Mouse (Mus musculus) right cerebral cortex, adult 2 months (tissue): ENCODE data around the gene Efna5.
A peak's percentile ranks its signal among the peaks of the same experiment; 100 is the strongest.

Experiments used
- DNase-seq, 2 experiments: peaks; one replicate each; pipeline ENCODE4 v3.0.0; 2021 to 2022; ENCODE audit warnings: low spot score in 2 of 2

The Efna5 gene

DNA sequence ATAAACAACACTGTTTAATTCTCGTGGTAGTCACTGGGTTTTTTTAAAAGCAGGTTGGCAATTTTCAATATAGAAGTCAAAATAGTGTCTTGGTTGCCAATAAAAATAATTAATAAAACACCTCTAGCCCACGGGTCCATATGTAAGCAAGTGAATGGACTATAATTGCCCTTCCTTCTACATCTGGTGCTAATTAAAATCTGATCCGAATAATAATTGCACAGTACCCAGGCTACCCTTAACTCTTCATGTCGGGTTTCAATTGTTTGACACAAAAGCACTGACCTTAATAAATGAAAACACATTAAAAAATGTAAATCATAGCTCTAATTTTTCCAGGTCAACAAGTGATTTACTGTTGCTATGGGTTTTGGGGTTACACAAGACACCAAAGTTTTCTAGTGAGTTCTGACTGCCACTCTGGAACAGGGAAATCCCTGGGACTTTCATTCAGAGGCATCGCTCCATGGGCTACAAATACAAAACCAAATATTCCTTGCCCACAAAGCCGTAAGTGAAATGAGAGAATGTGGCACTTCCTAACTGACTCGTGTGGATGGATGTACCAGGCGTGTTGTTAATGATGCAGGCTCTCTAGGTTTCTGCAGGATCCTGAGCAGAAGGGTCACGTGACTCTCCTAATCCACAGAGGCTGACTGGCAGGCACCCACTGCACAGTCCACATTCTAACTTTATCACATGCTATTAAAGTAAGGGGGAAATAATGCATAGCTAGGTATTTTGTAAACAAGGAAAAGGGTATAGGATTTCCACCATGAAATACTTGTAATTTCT is 178.9 kb downstream of the Efna5 start:
- no peak for DNase-seq

DNA sequence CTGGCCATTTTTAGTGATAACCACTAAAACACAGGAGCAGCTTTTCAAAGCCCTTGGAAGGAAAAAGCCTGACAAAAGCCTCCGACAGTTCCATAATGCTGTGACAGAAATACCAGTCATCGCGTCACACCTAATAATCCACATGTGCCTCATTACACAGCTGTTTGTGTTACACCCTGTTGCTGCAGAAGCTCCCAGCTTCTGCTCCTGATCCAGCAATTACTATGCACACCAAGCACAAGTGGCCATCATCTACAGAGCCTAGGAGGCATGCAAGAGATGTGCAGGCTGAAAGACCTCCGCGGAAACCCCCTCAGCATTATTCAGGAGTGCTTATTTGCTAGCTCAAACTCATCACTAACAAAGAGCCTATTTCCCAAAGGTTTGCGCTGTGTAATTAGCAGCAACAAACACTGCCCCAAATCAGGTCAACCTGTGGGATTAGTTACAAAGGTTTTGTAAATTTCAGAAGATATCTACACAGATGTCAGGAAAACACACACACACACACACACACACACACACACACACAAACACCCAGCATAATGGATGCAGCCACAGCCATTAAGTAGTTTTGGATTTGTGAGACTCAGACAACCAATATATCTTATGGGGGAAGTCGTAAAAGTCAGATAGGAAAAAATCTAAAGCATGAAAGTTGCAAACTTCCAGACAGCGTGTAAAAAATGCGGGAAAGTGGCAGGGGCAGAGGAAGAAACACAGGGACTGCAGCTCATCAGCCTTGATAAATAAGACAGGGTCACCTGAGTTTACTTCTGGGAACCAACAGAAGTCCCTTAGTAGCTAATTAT is 180.1 kb downstream of the Efna5 start:
- DNase-seq, result no peak

DNA sequence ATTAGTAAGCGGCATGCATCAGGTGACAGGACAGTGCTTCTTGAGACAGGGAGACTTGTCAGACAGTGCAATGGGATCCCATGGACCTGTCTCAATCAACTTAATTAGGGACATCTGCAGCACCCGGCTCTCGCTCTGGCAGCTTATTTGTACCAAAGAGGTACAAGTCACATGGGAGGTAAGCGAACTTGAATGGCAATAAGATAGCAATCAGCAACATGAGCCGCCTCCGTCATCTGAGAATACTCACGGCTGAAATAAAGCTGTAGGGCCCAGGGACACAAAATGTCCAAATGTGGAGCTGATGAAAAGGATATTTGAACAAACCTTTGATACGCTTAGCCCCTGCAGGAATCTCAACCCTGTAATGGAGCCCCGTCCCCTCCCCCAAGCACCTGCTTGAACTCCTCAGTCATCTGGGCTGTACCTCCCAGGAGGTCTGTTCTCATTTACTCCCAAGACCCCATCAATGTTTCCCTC is 186.1 kb downstream of the Efna5 start:
- no peak for DNase-seq

DNA sequence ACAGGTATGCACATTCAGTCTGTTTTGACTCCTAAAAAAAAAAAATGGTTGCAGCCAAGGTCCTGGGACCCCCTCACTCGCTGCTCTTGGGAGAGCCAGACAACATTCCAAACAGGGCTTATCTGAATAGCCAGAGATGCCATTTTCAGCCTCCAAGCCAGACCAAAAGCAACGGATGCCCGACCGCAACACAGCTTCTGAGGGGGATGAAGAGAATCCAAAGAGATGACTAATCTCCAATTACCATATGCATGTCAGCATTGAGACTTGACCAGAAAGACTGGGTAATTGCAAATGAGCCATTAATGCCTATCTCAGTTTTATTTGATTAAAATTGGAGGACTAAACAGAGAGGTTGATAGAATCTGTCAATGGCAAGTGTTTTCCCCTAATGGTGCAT is 188.9 kb downstream of the Efna5 start:
- no peak for DNase-seq

- DNase-seq, result no peak
These were observed 189.9 kb downstream of the Efna5 start for GRCm38 (mm10) chr17:62691201-62691715.

- DNase-seq, result no peak
These were observed 190.9 kb downstream of the Efna5 start for GRCm38 (mm10) chr17:62690256-62690655.

DNA sequence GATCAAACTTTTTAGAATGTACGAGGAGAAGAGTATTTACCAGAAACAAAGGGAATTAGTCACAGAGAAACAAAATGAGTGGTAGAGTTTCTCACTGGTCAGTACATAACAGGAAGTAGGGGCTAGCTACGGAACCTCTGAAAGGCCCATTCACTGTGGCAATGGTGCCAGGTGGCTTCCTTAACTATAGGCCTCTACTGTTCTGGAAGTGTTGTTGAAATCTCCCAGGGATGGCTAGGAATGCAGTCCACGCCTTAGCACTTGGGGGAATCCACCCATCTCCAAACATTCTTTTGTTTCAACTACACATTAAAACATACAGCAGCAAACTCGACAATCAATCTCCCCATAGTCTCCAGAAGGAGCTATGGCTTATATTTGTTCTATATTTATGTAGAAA is 191.5 kb downstream of the Efna5 start:
- DNase-seq, result no peak

DNA sequence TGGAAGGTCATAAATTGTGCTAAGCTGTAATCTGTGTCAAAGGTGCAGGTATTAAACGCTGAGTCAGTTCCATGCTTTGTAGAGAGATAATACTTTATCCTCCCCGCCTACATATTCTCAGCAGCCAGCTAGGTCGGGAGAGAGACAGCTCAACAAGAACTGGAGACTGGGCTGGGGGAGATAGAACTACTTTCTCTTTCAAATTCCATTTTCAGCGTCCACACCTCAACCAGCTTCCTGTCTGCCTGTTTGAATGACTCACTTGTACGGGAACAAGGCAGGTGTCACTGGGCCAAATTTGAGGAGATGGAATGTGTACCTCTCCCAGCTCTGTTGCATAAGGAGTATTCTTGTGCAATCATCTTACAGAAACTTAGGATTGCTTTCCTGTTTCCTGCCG is 193.7 kb downstream of the Efna5 start:
- DNase-seq, result peak; percentile 15 to 16

- DNase-seq, result no peak
These were observed 195.9 kb downstream of the Efna5 start for GRCm38 (mm10) chr17:62685181-62685580.

- no peak for DNase-seq
These were observed 198.0 kb downstream of the Efna5 start for GRCm38 (mm10) chr17:62683142-62683541.

DNA sequence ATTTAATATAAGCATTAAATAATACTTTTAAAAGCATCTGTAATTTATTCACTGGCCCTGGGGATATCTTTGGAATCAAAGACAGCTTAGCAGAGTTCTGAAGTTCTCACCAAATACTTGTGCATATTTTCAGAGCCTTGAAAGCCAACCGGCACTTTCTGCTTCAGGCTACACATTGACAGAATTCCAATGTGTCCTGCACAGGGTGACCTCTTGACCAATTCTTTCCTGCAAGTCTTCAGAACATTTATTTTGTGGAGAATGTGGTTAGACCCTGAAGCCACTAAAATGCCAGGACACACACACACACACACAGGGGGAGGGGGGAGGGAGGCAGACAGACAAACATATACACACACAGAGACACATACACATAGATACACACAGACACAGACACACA is 199.4 kb downstream of the Efna5 start:
- DNase-seq, result no peak

DNA sequence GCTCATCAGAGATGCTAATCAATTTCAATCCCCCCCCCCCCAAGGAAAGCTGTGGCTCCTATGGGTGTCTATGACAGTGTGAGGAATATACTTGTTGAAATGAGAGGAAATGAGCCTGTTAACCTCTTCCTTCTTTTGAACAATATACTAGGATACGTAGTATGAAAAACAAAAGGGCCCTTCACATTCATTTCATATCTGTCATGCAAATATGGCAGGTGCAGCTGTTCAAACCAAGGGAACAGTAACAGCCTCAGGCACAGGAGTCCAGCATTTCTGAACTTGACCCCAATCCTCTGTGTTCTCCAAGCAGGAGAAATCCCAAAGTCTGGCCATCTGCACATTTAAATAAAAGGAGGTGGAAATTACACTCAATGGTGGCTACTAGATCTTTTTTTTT is 200.4 kb downstream of the Efna5 start:
- DNase-seq, result no peak

- no peak for DNase-seq
These were observed 204.3 kb downstream of the Efna5 start for GRCm38 (mm10) chr17:62676832-62677231.

- DNase-seq, result no peak
These were observed 204.7 kb downstream of the Efna5 start for GRCm38 (mm10) chr17:62676409-62676808.

DNA sequence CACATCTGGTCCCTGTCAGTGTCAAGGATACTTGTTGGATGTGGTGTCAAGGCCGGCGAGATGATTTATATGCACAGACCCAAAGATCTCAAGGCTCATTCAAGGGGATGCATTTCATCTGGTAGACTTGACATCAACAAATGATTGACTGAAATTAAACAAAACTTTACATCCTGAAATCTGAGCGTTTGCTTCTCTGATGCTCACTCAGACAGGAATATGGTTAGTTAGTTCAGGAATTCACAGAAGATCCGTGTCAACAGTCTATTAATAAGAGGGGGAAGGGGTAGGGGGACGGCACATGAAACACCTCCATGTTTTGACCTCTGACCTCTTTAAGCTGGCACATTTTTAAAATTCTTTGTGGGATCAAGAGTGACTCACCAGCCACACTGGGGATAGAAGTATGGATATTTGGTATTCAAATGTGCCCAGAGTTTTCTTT is 205.3 kb downstream of the Efna5 start:
- DNase-seq, result no peak

GRCm38 (mm10) chr17:62672068-62672467 is 209.0 kb downstream of the Efna5 start:
- DNase-seq, result no peak

GRCm38 (mm10) chr17:62666761-62667160 is 214.4 kb downstream of the Efna5 start:
- no peak for DNase-seq

- DNase-seq, result no peak
These were observed 215.3 kb downstream of the Efna5 start for GRCm38 (mm10) chr17:62665823-62666222.

- no peak for DNase-seq
These were observed 216.4 kb downstream of the Efna5 start for GRCm38 (mm10) chr17:62664709-62665108.

DNA sequence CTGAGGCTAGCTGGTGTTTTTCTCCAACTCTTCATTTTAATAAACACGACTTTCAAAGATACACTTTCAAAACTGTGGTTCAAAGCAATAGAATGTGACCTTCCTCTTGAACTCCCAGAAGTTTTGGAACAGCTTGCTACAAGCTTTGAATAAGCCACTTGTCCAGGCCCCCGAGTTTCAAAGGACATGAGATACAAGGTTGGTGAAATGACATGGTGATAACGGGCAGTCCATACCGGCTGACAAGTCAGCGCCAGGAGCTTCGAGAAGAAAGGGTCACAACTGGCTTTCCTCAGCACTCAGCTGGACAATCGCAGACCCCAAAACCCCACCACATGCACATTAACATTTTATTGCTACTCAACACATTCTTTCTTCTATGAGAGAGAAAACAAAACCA is 219.3 kb downstream of the Efna5 start:
- no peak for DNase-seq

GRCm38 (mm10) chr17:62659501-62660175 is 221.5 kb downstream of the Efna5 start:
- DNase-seq, result peak; percentile 48 to 66
